Mouse (Mus musculus) brain, adult 2 months (tissue): ENCODE data around the gene Calhm6.

Experiments
- DNase-seq: peaks from one replicate; pipeline ENCODE4 v3.0.0; 2011; ENCODE audit warnings: low read depth, low spot score

Calhm6 gene

DNA sequence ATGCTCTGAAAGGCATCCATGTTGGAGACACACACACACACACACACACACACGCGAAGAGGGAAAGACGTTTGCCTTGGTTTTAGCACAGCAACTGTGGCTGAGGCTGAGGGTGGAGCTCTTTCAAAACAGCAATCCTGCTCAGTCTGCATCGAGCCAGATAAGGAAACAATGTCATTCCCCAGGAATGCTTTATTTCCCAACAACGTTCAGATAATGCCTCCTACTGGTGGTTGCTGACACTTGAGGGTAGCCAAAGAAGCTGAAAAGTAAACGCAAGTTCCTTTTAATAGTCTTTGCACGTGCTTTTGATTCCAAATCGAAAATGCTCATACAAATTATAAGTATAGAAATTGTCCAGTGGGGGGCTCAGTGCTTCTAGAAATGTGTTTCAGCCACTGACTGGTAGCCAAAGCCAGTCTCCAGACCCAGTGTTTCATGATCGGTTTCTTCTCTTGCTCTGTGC is 31.3 kb downstream of the Calhm6 start, which contains the start of gene Calhm5:
Calhm5 (minus strand) TSS at position 102 of the 466 bp plus-strand sequence.
- peak; percentile 87 for DNase-seq

DNA sequence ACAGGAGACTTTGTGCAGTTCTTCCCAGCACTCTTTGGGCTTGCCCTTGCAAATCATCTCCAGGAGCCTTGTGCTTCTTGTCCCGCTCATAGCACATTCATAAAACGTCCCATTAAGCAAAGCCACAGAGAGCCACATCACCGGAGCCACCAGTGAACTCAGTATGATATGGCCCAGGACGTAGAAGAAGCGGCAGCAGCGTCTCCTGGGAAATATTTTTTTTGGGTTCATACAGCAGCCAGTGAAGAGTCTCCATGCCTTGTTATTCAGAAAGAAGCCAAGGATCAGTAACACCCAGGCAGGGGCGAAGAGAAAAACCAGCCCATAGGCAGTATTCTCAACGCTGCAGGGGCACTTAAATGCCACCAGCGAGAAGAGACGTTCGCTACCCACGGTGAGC is 31.8 kb downstream of the Calhm6 start:
- DNase-seq: no peak

DNA sequence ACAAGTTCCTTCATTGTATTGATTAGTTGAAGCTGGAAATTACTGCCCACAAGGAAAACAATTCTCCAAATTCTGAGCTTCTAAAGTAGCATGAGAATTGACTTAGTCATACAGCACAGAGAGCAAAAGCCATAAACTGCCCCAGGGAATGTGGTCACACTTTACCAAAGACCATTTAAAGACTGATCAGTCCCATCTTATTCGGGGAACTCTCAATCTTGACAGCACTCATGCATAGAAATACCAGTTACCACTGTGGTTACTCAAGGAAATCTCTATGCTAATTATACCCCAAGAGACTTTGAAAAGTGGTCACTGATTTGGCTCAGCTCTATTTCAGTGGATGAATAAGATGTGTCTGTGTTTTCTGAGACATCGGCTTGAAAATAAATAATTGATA is 32.6 kb downstream of the Calhm6 start:
- no peak for DNase-seq

DNA sequence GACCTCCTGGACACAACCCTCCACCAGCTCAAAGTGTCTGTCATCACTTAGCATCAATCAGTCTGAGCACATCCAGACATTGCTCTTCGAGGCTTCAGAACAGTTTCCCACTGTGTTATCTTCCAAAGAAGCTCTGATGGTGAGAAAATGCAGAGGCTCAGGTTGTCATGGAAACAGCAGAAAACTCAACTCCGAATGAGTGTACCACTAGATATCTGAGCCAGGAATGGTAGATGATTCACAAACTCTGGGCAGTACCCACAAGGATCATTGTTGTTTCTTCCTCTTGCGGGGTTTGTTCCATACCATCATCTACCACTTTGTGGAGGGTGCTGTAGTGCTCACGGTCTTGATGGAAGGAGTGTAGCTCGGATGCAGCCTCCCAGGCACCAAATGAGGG is 35.9 kb downstream of the Calhm6 start:
- DNase-seq: peak; percentile 92

DNA sequence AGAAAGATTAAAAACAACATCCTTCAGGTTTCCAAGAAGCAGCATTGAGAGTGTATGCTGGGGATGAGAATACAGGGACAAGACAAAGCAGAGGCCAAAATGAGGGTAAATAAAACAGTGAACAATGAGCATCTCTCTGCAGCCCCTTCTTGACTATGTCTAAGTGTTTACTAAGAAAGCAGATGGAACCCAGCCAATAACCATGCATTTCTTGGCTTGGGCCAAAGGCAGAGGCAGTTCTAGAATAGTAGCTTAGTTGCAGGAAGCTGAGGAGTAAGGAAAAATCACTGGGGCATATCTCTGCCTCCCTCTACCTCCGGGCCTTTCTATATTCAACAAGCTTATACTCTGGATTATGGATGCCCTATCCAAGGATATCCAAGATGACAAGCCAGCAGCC is 37.3 kb downstream of the Calhm6 start:
- DNase-seq: no peak

DNA sequence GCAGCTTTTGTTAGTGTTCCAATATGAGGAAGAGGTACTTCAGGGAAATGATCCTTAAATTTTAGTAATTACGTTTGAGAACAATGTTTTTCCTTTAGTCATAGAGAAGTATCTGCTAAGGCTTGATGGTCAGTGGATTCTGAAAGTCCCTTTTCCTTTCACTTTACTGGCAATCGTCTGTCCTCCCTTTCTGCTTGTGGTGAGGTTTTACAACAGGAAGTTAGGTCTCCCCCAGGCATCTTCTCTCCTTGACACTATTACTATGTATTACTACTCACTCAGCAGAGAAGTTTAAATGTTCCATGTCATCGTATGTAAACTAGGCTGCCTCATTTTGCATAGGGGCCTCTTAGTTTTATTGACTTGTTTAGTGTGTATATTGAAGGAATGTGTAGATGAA is 38.3 kb downstream of the Calhm6 start:
- no peak for DNase-seq

DNA sequence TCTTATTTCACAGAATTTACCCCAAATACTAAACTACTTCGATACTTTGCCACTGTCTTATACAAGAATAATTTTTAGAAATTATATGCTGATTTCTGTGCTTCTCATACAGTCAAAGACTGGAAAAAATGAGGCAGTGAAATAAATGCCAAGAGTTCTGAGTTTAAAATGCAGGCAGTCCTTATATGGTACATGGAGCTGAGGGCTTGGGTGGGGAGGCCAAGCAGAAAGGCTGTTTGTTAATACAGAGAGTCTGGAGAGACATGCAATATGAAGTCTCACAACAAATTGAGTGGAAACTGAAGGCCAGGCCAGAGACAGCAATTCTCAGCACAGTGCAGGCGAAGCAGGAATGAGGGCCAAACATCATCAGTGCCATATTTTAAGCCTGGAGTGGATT is 39.3 kb downstream of the Calhm6 start:
- no peak for DNase-seq

DNA sequence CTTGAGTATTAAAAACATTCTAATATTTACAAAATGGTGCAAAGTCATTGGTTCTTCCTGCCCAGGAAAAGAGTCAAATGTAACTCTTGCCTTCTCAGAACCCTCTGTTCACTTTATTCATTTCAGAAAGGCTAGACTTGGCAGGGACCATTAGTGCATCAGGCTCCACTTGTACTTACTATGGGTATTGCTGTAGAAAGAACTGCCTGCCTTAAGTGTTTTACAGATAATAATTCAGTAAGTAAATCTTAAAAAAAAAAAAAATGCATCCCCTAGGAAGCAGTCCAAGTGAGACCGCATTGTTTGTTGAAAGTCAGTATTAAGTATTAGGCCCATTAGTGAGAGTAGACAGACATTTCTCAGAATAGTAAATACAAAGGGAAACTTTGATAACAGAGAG is 41.3 kb downstream of the Calhm6 start:
- no peak for DNase-seq
